Mouse (Mus musculus) neural tube, postnatal 0 days (tissue): ENCODE results near the gene Gm28891. TPM values are rescaled to one million over a fixed set of nuclear protein-coding genes. Genes with fewer than 3 reads are reported as not detected.

Experiments used
- polyA plus RNA-seq: library from polyadenylated mRNA; unstranded; fragments of >200 nt; fragmentation: Nextera tagmentation; extraction: Ambion mirVana; gene quantifications from 2 replicates; pipeline ENCODE4 v1.2.1, GENCODE M21; 2015

The Gm28891 gene
- not detected in 2 replicates for polyA plus RNA-seq

DNA sequence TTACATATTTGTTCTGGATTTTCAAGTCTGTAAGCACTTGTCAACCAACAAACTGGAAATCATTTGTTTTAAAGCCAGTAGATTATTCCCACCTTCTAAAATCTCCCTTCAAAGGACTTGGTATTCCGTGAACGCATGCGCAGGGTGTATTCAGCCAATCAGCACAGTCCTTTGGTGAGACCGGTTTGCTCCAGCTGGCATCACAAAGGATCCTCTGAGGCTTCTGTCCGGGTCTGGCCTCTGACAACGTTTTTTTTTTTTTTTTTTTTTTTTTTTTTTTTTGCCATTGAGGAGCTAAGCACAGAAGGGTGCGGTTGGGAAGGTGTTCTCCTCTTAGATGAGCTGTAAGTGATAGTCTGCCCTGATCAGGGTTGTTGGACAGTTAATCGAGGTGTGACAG lies at the start of gene Gm28891:
TSS of gene Gm28891 (plus strand) at position 301 of the 400 bp plus-strand sequence.

